Mouse (Mus musculus) ES-Bruce4 (cell line): ENCODE data around the gene 1700018F24Rik. TPM values are rescaled to one million over a fixed set of nuclear protein-coding genes. Genes with fewer than 3 reads are reported as not detected.
"Not testable (repeated sequence)": the region's sequence is repeated elsewhere in the genome, so short reads cannot be mapped to it uniquely, and the experiment has no call there.

Experiments
- H3K27ac ChIP-seq: 2 replicates; pipeline ENCODE4 v1.5.1; 2012; ENCODE audit warnings: low read length, inconsistent platforms; ENCODE audit not compliant: insufficient read depth
- H3K27me3 ChIP-seq: 2 replicates; pipeline ENCODE4 v1.6.1; 2012; ENCODE audit warnings: mild to moderate bottlenecking, low read length, inconsistent platforms; ENCODE audit not compliant: control insufficient read depth, poor library complexity, insufficient read depth, severe bottlenecking
- H3K36me3 ChIP-seq: 2 replicates; pipeline ENCODE4 v1.6.1; 2012; ENCODE audit warnings: inconsistent platforms, mild to moderate bottlenecking, low read length, moderate library complexity; ENCODE audit not compliant: control insufficient read depth, poor library complexity, insufficient read depth, severe bottlenecking
- H3K4me1 ChIP-seq: one replicate; pipeline ENCODE4 v1.8.1; 2011; ENCODE audit warnings: low read length; ENCODE audit not compliant: control insufficient read depth, insufficient read depth
- H3K4me3 ChIP-seq: 2 replicates; pipeline ENCODE4 v1.5.1; 2011; ENCODE audit warnings: low read depth, mild to moderate bottlenecking, low read length
- H3K9ac ChIP-seq: 2 replicates; pipeline ENCODE4 v1.6.1; 2012; ENCODE audit warnings: low read depth, mild to moderate bottlenecking, inconsistent platforms; ENCODE audit not compliant: poor library complexity, severe bottlenecking
- H3K9me3 ChIP-seq: replicated peaks from 2 replicates; pipeline ENCODE4 v1.6.1; 2012; ENCODE audit warnings: mild to moderate bottlenecking, low read length, inconsistent platforms; ENCODE audit not compliant: control insufficient read depth, poor library complexity, insufficient read depth, severe bottlenecking
- CTCF ChIP-seq: IDR thresholded peaks from one replicate; pipeline ENCODE4 v1.8.1; 2011; ENCODE audit warnings: low read depth, low read length
- EP300 ChIP-seq: IDR thresholded peaks from 2 replicates; pipeline ENCODE4 v1.6.1; 2011; ENCODE audit warnings: low read depth, low read length; ENCODE audit not compliant: insufficient read depth
- POLR2A ChIP-seq: IDR thresholded peaks from one replicate; pipeline ENCODE4 v1.8.1; 2011; ENCODE audit warnings: low read length; ENCODE audit not compliant: insufficient read depth
- polyA plus RNA-seq: library from polyadenylated mRNA; stranded (reverse); fragments of >200 nt; gene quantifications from 2 replicates; pipeline ENCODE4 v1.2.4, GENCODE M21; 2011; ENCODE audit warnings: low read depth; ENCODE audit not compliant: missing spikeins, insufficient read depth, insufficient read length

Gene 1700018F24Rik
- polyA plus RNA-seq, 1 experiment = not detected

DNA sequence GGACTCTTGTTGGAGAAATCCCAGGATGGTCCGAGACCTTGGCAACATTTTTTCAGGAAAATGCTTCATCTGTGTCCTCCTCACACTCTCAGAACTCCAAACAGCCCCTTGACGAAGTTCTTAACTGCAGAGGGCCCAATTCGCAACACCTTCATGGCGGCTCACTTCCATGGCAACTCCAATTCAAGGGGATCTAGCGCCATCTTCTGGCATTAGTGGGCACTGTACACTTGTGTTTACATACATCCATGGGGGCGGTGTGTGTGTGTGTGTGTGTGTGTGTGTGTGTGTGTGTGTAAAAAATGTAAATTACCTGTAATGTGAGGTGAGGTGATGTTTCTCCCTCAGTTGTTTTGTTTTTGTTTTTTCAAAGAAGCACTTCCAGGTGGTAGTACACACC lies 28.6 kb downstream of the 1700018F24Rik start:
- Histone ChIP-seq H3K4me3 (no peak overlapping the region), H3K27me3 (no peaks in the 10 kb centered on the region), H3K4me1 (no peaks in the 10 kb centered on the region), H3K9me3 (no peaks in the 10 kb centered on the region), H3K9ac (no peak overlapping the region), H3K27ac (no peak overlapping the region), H3K36me3 (no peaks in the 10 kb centered on the region)
- TF ChIP-seq CTCF = peak; percentile 80
- no peak for TF ChIP-seq EP300

DNA sequence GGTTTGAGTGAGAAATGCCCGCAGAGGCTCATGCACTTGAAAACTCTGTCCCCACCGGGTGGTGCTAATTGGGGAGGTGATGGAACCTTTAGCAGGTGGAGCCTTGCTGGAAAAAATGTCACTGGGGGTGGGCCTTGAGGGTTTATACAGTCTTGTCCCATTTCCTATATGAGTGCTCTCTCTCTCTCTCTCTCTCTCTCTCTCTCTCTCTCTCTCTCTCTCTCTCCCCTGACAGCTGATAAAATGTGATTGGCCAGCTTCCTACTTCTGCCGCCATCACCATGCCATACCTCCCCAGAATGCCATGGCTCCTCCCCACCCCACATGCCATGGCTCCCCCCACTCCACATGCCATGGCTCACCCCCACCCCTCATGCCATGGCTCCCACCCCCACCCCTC lies 32.3 kb downstream of the 1700018F24Rik start:
- TF ChIP-seq CTCF (no peak), POLR2A (no peak), EP300 (no peak)
- H3K4me1 ChIP-seq = no peaks in the 10 kb centered on the region
- H3K27ac ChIP-seq = no peak overlapping the region
- H3K27me3 ChIP-seq = no peaks in the 10 kb centered on the region
- no peak overlapping the region for H3K4me3 ChIP-seq
- H3K9me3 ChIP-seq = no peaks in the 10 kb centered on the region
- no peak overlapping the region for H3K9ac ChIP-seq
- H3K36me3 ChIP-seq = no peaks in the 10 kb centered on the region

DNA sequence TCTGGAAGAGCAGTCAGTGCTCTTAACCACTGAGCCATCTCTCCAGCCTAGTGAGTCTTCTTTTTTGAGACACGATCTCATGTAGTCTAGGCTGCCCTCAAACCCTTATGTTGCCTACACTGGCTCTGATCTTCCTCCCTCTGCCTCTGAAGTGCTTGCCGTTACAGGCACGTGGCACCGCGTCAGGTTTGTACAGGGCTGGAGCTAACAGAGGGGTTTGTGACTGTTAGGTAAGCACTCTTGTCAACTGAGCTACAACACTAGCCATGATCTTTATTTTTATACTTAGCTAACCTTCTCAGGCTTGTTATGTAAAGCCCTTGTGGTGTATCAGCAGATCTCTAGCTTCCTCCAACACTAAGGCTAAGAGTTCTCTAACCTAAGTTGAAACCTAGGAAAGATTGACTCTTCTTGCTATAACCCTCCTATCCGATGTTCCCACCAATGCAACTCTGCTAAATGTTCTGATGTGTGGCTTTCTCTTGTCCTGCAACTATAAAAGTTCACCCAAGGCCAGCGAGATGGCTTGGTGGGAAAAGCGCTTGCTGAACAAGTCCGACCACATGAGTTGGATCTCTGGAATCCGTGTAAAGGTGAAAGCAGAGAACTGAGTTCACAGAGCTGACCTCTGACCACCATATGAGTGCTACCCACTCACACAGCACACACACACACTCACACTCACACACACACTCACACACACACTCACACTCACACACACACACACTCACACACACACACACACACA lies 39.2 kb downstream of the 1700018F24Rik start:
- Histone ChIP-seq H3K36me3 (no peaks in the 10 kb centered on the region), H3K27me3 (no peaks in the 10 kb centered on the region)
- TF ChIP-seq POLR2A (no peak), EP300 (no peak), CTCF (no peak)

DNA sequence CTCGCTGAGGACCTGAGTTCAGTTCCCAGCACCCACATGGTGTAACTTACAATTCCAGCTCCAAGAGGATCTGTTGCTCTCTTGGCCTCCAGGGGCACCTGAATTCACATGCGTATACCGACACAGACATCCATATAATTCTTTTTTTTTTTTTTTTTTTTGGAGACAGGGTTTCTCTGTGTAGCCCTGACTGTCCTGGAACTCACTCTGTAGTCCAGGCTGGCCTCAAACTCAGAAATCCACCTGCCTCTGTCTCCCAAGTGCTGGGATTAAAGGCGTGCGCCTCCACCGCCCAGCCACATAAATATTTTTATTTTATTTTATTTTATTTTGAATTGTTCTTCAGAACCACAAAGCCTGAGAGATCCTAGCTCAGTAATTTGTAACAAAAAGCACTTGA lies 40.4 kb downstream of the 1700018F24Rik start:
- H3K9me3 ChIP-seq, H3K4me1 ChIP-seq, H3K36me3 ChIP-seq, H3K27me3 ChIP-seq, H3K27ac ChIP-seq: not testable (repeated sequence)
- H3K9ac ChIP-seq = peak overlapping the region; percentile 79; the same call in 1 of the 2 replicates
- H3K4me3 ChIP-seq = peak overlapping the region; percentile 18

More for the DNA sequence above, 39.2 kb downstream of the 1700018F24Rik start:
- no peaks in the 10 kb centered on the region for H3K9me3 ChIP-seq
- no peak overlapping the region for H3K4me3 ChIP-seq
- H3K4me1 ChIP-seq = no peaks in the 10 kb centered on the region
- H3K9ac ChIP-seq = no peak overlapping the region
- no peak overlapping the region for H3K27ac ChIP-seq

DNA sequence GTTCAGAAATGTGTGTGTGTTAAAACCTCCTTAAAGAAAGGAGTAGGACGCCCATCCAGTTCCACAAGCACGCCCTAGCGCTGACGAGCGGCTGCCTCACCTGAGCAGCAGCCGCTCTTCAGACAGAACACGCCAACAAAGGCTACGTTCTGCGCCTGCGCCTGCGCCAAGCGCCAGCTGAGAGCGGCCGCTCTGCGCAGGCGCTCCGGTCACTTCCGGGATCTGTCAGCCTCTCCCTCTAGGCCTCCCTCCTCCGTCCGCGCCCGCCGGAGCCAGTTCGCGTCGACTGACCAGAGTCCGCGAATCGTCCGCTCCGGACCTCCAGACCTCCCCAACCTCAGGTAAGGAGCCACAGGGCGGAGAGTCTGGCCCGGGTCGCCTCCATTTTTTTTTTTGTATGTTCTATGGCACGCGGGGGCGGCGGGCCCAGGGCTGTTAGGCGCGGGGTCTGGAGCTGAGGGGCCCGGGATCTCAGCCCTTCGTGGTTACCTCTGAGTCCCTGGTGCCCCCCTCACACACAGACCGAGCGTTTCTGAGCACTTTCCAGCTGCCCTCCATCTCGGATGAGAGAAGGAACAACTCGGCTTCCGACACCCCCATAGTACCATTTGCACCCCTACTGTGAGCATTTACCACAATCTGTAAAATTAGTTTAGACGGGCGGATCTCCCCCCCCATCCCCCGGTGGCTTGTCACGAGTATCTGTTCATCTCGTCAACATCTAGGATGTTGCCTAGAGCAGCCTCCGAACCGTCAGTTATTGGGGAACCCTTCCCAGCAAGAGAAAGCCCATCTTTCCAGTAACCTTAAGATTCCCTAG lies 41.1 kb downstream of the 1700018F24Rik start, which contains the start of the genes Arpc1a and Kpna7:
Gene Arpc1a, plus strand, starts transcription at position 199 of the 820 bp plus-strand sequence.
Gene Kpna7, minus strand, starts transcription at position 399 of the 820 bp plus-strand sequence.
- H3K4me1 ChIP-seq = no peaks in the 10 kb centered on the region
- H3K27me3 ChIP-seq = no peaks in the 10 kb centered on the region
- peak within 1 kb of the TSS; percentile 79 for H3K9ac ChIP-seq
- 0 out of 2 replicates have a peak, but pooled peaks cover 4% of the 10 kb centered on the region for H3K36me3 ChIP-seq
- H3K27ac ChIP-seq = no peak within 1 kb of the TSS
- H3K4me3 ChIP-seq = peak within 1 kb of the TSS; percentile 76
- no peaks in the 10 kb centered on the region for H3K9me3 ChIP-seq
- TF ChIP-seq EP300 (no peak), CTCF (no peak), POLR2A (peak; percentile 96)

DNA sequence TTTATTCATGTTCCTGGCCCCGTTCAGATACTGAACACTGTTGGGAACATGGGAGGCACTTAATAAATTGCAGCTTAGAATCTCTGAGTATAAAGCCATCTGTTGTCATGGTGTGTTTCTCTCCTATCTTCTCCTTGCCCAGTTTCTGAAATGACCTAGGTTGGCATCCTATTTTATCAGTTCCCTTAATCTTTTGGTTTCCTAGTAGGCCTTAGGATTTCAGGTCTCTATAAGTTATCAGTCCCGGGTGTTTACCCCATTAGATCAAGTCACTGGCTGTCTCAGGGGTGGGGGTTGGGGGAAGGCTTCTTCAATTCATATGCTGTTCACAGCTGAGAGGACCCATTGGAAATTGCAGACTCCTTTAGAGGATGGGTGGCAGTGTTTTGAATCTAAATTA lies 42.0 kb downstream of the 1700018F24Rik start:
- Histone ChIP-seq H3K9ac (no peak overlapping the region), H3K9me3 (no peaks in the 10 kb centered on the region), H3K27me3 (no peaks in the 10 kb centered on the region), H3K27ac (no peak overlapping the region), H3K36me3 (0 out of 2 replicates have a peak, but pooled peaks cover 4% of the 10 kb centered on the region), H3K4me3 (no peak overlapping the region), H3K4me1 (no peaks in the 10 kb centered on the region)
- TF ChIP-seq POLR2A (no peak), EP300 (no peak), CTCF (no peak)
